Mouse (Mus musculus) small intestine, adult 2 months (tissue): ENCODE measurements at regions not wholly inside any gene's neighbourhood (a gene's known extent, or its start where the extent isn't known, plus 50 kb on each side); places are given as distances from the start of the nearest gene placed in this dataset.

ENCODE experiments used
- CTCF ChIP-seq: fragments of 200-500 bp; IDR thresholded peaks from 2 replicates; pipeline ENCODE4 v1.5.1; 2012; ENCODE audit warnings: low read depth, mild to moderate bottlenecking, control low read depth, inconsistent platforms, low read length, moderate library complexity, mixed read lengths; ENCODE audit not compliant: insufficient replicate concordance, insufficient read length; ENCODE audit errors: extremely low read depth
- POLR2A ChIP-seq: fragments of 200-500 bp; IDR thresholded peaks from 2 replicates; pipeline ENCODE4 v1.6.1; 2012; ENCODE audit warnings: low read depth, mild to moderate bottlenecking, control low read depth, inconsistent platforms, low read length, moderate library complexity

- TF ChIP-seq POLR2A (no peak), CTCF (no peak)
Measured at GRCm38 (mm10) chr13:52017598-52018190, 171.2 kb downstream of the Gadd45g start.
